Comparison of ENCODE assay signal across 8 mouse cellular contexts in the genomic region with DNA sequence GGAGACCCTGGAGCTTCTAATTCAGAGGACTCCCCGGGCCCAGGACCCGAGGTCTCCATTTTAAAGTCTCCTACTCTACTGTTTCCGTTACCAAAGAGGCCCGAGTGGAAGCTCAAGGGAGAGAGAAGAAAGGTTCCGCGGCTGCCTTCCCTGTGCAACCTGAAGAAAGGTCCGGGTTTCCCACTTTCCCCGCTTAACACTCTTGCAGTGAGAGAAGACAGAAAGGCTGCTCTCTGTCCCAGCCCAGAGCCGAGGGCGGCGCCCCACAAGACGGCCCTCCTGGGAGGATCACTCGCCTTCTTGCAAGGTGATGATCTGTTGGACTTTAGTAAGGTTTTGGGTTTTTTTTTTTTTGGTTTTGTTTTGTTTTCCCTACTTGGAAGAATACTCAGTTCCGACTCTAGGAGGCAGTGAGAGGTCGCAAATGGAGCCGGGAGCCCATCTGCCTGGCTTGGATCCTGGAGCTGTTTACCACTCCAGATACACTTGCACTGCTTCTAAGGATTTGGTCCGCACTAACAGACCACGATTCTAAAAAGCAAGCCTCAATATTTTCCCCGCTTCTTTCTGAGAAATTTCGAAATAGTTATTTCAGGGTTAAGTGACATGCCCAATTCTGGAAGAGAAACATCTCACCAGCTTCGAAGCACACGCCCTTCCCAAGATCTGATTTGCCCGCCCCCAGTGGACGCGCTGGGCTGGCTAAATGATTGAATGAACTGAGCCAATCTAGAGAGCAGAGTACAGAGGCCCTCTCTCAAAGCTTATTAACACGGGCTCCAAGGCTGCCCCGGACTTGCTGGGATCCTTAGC. TPM values are rescaled to one million over a fixed set of nuclear protein-coding genes. Genes with fewer than 3 reads are reported as not detected.
DNase-seq lines count a peak whose midpoint lies in the region; ATAC-seq and TF ChIP-seq lines count a peak whose summit lies in the region.

A gene (minus strand): TSS at position 101 of the 813 bp plus-strand sequence.

- TF ChIP-seq CTCF in liver, embryonic 14.5 days (IDR thresholded peaks at IDR 0.05; ENCODE audit: low read depth): no peak; the same call in none of the 2 replicates
- TF ChIP-seq CTCF in stomach, postnatal 0 days (IDR thresholded peaks at IDR 0.05; ENCODE audit: low read depth): peak; percentile 72

- no peaks in the 10 kb centered on the region for H3K9me3 ChIP-seq in forebrain, embryonic 10.5 days
- no peaks in the 10 kb centered on the region for H3K9me3 ChIP-seq in heart, embryonic 15.5 days (replicated peaks)
- H3K9me3 ChIP-seq in liver, embryonic 14.5 days (ENCODE audit: control insufficient read depth, low read length): no peaks in the 10 kb centered on the region
- H3K9me3 ChIP-seq in neural tube, embryonic 11.5 days (ENCODE audit: control insufficient read depth, low read length): no peaks in the 10 kb centered on the region
- H3K9me3 ChIP-seq in stomach, postnatal 0 days (ENCODE audit: control insufficient read depth, low read length): no peaks in the 10 kb centered on the region

- under 1% methylated on average over 27 of the region's 27 CpGs for WGBS in forebrain, embryonic 10.5 days
- WGBS in heart, embryonic 15.5 days: under 1% methylated on average over 27 of the region's 27 CpGs
- WGBS in liver, embryonic 14.5 days (ENCODE audit: insufficient replicate concordance): under 1% methylated on average over 27 of the region's 27 CpGs
- under 1% methylated on average over 27 of the region's 27 CpGs for WGBS in neural tube, embryonic 11.5 days
- under 1% methylated on average over 27 of the region's 27 CpGs for WGBS in stomach, postnatal 0 days

- H3K9ac ChIP-seq in heart, embryonic 15.5 days: peak within 1 kb of the TSS; percentile 68
- H3K9ac ChIP-seq in liver, embryonic 14.5 days (replicated peaks): peak within 1 kb of the TSS; percentile 81
- peak within 1 kb of the TSS; percentile 90 for H3K9ac ChIP-seq in neural tube, embryonic 11.5 days (ENCODE audit: low read length)
- peak within 1 kb of the TSS; percentile 69 for H3K9ac ChIP-seq in stomach, postnatal 0 days (ENCODE audit: low read length)

- peak within 1 kb of the TSS; percentile 77 for H3K4me3 ChIP-seq in forebrain, embryonic 10.5 days
- H3K4me3 ChIP-seq in heart, embryonic 15.5 days: peak within 1 kb of the TSS; percentile 61
- peak within 1 kb of the TSS; percentile 68 to 99 for H3K4me3 ChIP-seq in liver, embryonic 14.5 days (ENCODE audit: insufficient read depth in 1 of 2, low read depth in 2 of 2, low read length in 2 of 2)
- H3K4me3 ChIP-seq in neural tube, embryonic 11.5 days (ENCODE audit: low read depth, low read length): peak within 1 kb of the TSS; percentile 74
- H3K4me3 ChIP-seq in stomach, postnatal 0 days (ENCODE audit: low read depth, low read length): peak within 1 kb of the TSS; percentile 62

- peak; percentile 83 for ATAC-seq in heart, embryonic 15.5 days (replicated peaks; ENCODE audit: insufficient number of reproducible peaks, insufficient read depth, low FRiP score, low read depth)
- ATAC-seq in liver, embryonic 14.5 days (ENCODE audit: insufficient read depth): peak; percentile 85
- ATAC-seq in neural tube, embryonic 11.5 days (ENCODE audit: insufficient read depth, low FRiP score, low TSS enrichment): peak; percentile 73
- peak; percentile 90 for ATAC-seq in stomach, postnatal 0 days (ENCODE audit: low FRiP score, low TSS enrichment)

- peak within 1 kb of the TSS; percentile 66 for H3K4me2 ChIP-seq in heart, embryonic 15.5 days
- H3K4me2 ChIP-seq in liver, embryonic 14.5 days (ENCODE audit: low read depth): peak within 1 kb of the TSS; percentile 85
- H3K4me2 ChIP-seq in neural tube, embryonic 11.5 days (ENCODE audit: low read depth): peak within 1 kb of the TSS; percentile 56
- H3K4me2 ChIP-seq in stomach, postnatal 0 days (replicated peaks; ENCODE audit: low read depth): peak within 1 kb of the TSS; percentile 72

- H3K27me3 ChIP-seq in forebrain, embryonic 10.5 days (ENCODE audit: poor library complexity, severe bottlenecking): peaks cover 8% of the 10 kb centered on the region; the same call in 1 of the 2 replicates
- peaks cover 3% of the 10 kb centered on the region; the same call in 1 of the 2 replicates for H3K27me3 ChIP-seq in heart, embryonic 15.5 days
- H3K27me3 ChIP-seq in liver, embryonic 14.5 days (ENCODE audit: control insufficient read depth, insufficient read depth, low read length): no peaks in the 10 kb centered on the region
- no peaks in the 10 kb centered on the region for H3K27me3 ChIP-seq in neural tube, embryonic 11.5 days (ENCODE audit: control insufficient read depth, insufficient read depth, low read length)
- H3K27me3 ChIP-seq in stomach, postnatal 0 days (ENCODE audit: control insufficient read depth, insufficient read depth, low read length): no peaks in the 10 kb centered on the region

- no peak for TF ChIP-seq EP300 in liver, embryonic 14.5 days (IDR thresholded peaks at IDR 0.05; ENCODE audit: low read depth)
- no peak for TF ChIP-seq EP300 in stomach, postnatal 0 days (optimal IDR thresholded peaks at IDR 0.05)

- H3K36me3 ChIP-seq in forebrain, embryonic 10.5 days (replicated peaks): peaks cover 8% of the 10 kb centered on the region; the same call in 1 of the 2 replicates
- H3K36me3 ChIP-seq in heart, embryonic 15.5 days: no peaks in the 10 kb centered on the region; the same call in 1 of the 2 replicates
- H3K36me3 ChIP-seq in liver, embryonic 14.5 days (replicated peaks; ENCODE audit: control insufficient read depth, insufficient read depth, low read depth): no peaks in the 10 kb centered on the region; the same call in 1 of the 2 replicates
- H3K36me3 ChIP-seq in neural tube, embryonic 11.5 days (ENCODE audit: control insufficient read depth, insufficient read depth, low read length): no peaks in the 10 kb centered on the region
- no peaks in the 10 kb centered on the region; the same call in 1 of the 2 replicates for H3K36me3 ChIP-seq in stomach, postnatal 0 days (ENCODE audit: control insufficient read depth, insufficient read depth, low read length)

- H3K27ac ChIP-seq in forebrain, embryonic 10.5 days: peak within 1 kb of the TSS; percentile 93
- H3K27ac ChIP-seq in heart, embryonic 15.5 days: peak within 1 kb of the TSS; percentile 73
- H3K27ac ChIP-seq in liver, embryonic 14.5 days: peak within 1 kb of the TSS; percentile 67
- H3K27ac ChIP-seq in neural tube, embryonic 11.5 days (ENCODE audit: low read depth, low read length): no peak within 1 kb of the TSS
- peak within 1 kb of the TSS; percentile 92 for H3K27ac ChIP-seq in stomach, postnatal 0 days (replicated peaks)

- peaks cover 21% of the 10 kb centered on the region for H3K4me1 ChIP-seq in forebrain, embryonic 10.5 days
- peaks cover 16% of the 10 kb centered on the region for H3K4me1 ChIP-seq in heart, embryonic 15.5 days (replicated peaks)
- peaks cover 7 to 9% of the 10 kb centered on the region in 2 experiments for H3K4me1 ChIP-seq in liver, embryonic 14.5 days (replicated peaks; ENCODE audit: control insufficient read depth in 2 of 2, insufficient read depth in 2 of 2, low read length in 1 of 2)
- no peaks in the 10 kb centered on the region for H3K4me1 ChIP-seq in neural tube, embryonic 11.5 days (ENCODE audit: control insufficient read depth, insufficient read depth, low read length)
- H3K4me1 ChIP-seq in stomach, postnatal 0 days (replicated peaks; ENCODE audit: control insufficient read depth, insufficient read depth): no peaks in the 10 kb centered on the region

- peak; percentile 81 to 87 for DNase-seq in CD8-positive naive resting alpha-beta T cell, adult 2 months (ENCODE audit: low read depth in 2 of 2, low spot score in 2 of 2)
- peak; percentile 94 for DNase-seq in c-Kit-positive CD71-negative TER-119-negative erythroid progenitor cells, embryonic 14.5 days (ENCODE audit: low read depth)
- DNase-seq in forebrain, embryonic 10.5 days (ENCODE audit: extremely low spot score, low spot score): peak; percentile 87
- DNase-seq in kidney, postnatal 25 days: peak; percentile 90 to 92
- DNase-seq in liver, embryonic 14.5 days (ENCODE audit: low read depth in 3 of 3, low spot score in 3 of 3): peak; percentile 73 to 80 (median 75)
- DNase-seq in neural tube, embryonic 11.5 days (ENCODE audit: low spot score): peak; percentile 91
- peak; percentile 90 for DNase-seq in stomach, postnatal 0 days (ENCODE audit: low spot score)

RNA-seq across cellular contexts. Expression of the gene that starts here (rescaled TPM):
- polyA plus RNA-seq in forebrain, embryonic 10.5 days (2016; fragmentation: Nextera tagmentation; extraction: Ambion mirVana): 125 and 129 TPM in 2 replicates
- polyA plus RNA-seq in heart, embryonic 15.5 days (2015; fragmentation: Nextera tagmentation; extraction: Ambion mirVana): 107 and 118 TPM in 2 replicates
- polyA plus RNA-seq in liver, embryonic 14.5 days (2012; rRNA removed): 9.7 and 10.5 TPM in 2 replicates
- polyA plus RNA-seq in liver, embryonic 14.5 days (2014; fragmentation: Nextera tagmentation; extraction: Ambion mirVana): 42.1 and 42.5 TPM in 2 replicates
- polyA plus RNA-seq in neural tube, embryonic 11.5 days (2014; fragmentation: Nextera tagmentation; extraction: Ambion mirVana): 118 and 139 TPM in 2 replicates
- 101 TPM in 2 replicates for polyA plus RNA-seq in stomach, postnatal 0 days (2015; fragmentation: Nextera tagmentation; extraction: Ambion mirVana)
